Mouse (Mus musculus) hindbrain, embryonic 16.5 days (tissue): ENCODE results near the gene Rtkn. TPM values are rescaled to one million over a fixed set of nuclear protein-coding genes. Genes with fewer than 3 reads are reported as not detected.
A peak's percentile ranks its signal among the peaks of the same experiment; 100 is the strongest.

Experiments used
- ATAC-seq: fragments of 200-750 bp; cut with Nextera tagmentation; 2 replicates; pipeline ENCODE4 v1.8.0; 2017; ENCODE audit warnings: moderate TSS enrichment, moderate library complexity
- H3K27ac ChIP-seq: fragments of 300-500 bp; sonication (generic); 2 replicates; pipeline ENCODE4 v1.5.1; 2014; ENCODE audit warnings: low read depth, mild to moderate bottlenecking, control low read depth, low read length, moderate library complexity
- H3K27me3 ChIP-seq: fragments of 300-500 bp; sonication (generic); replicated peaks from 2 replicates; pipeline ENCODE4 v1.6.1; 2014; ENCODE audit warnings: low read length; ENCODE audit not compliant: control insufficient read depth, insufficient read depth
- H3K36me3 ChIP-seq: fragments of 300-500 bp; sonication (generic); 2 replicates; pipeline ENCODE4 v1.6.1; 2014; ENCODE audit warnings: mild to moderate bottlenecking, low read length, moderate library complexity, mixed read lengths; ENCODE audit not compliant: control insufficient read depth, insufficient read depth
- H3K4me1 ChIP-seq: fragments of 300-500 bp; sonication (generic); 2 replicates; pipeline ENCODE4 v1.6.1; 2014; ENCODE audit warnings: low read depth, low read length; ENCODE audit not compliant: control insufficient read depth, insufficient read depth
- H3K4me2 ChIP-seq: fragments of 300-500 bp; sonication (generic); 2 replicates; pipeline ENCODE4 v1.6.1; 2014; ENCODE audit warnings: mild to moderate bottlenecking, low read length, control low read depth, moderate library complexity
- H3K4me3 ChIP-seq: fragments of 300-500 bp; sonication (generic); 2 replicates; pipeline ENCODE4 v1.5.1; 2014; ENCODE audit warnings: mild to moderate bottlenecking, low read length, control low read depth, moderate library complexity
- H3K9ac ChIP-seq: fragments of 300-500 bp; sonication (generic); 2 replicates; pipeline ENCODE4 v1.6.1; 2014; ENCODE audit warnings: low read depth, mild to moderate bottlenecking, control low read depth, low read length, moderate library complexity
- H3K9me3 ChIP-seq: fragments of 300-500 bp; sonication (generic); 2 replicates; pipeline ENCODE4 v1.6.1; 2014; ENCODE audit warnings: mild to moderate bottlenecking, low read length, moderate library complexity; ENCODE audit not compliant: control insufficient read depth
- WGBS: fragments of 180-500 bp; shearing (Covaris S2); extraction: QIAGEN DNeasy Blood & Tissue Kit; methylation state at CpG from one replicate; pipeline ENCODE4 v1.1.7; 2014; 5-methylcytosine and 5-hydroxymethylcytosine counted together
- polyA plus RNA-seq: library from polyadenylated mRNA; unstranded; fragments of >200 nt; fragmentation: Nextera tagmentation; extraction: Ambion mirVana; gene quantifications from 2 replicates; pipeline ENCODE4 v1.2.1, GENCODE M21; 2015

The Rtkn gene
- polyA plus RNA-seq: 18.9 and 20.3 TPM in 2 replicates

DNA sequence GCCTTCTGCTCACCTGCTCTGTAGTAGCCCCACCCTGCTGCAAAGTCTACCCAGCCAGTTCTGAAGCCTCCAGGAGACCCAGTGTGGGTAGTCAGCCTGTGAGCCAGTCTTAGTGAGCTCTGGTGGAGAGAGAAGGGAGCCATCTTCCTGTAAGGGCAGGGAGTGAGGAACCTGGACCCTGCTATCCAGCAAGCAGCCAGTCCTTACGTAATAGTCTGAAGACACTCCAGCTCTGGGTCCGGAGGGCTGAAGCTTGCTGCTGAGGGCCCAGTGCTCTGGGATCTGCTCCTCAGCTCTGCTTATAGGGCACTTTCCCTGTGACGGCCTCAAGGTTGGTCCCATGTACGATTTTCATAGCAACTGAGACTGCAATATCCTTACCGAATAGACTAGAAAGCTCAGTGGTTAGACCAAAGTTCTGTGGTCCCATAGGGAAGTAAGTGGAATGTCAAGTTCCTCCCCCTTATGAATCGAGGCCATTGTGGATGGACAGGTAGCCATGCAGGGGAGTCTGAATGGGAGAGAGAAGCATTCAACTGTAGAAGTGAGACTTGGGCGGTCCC lies at the start of gene Rtkn:
Gene Rtkn, plus strand, starts transcription at position 513 of the 563 bp plus-strand sequence.
- H3K27ac ChIP-seq: no peak within 1 kb of the TSS
- H3K9me3 ChIP-seq: no peaks in the 10 kb centered on the region
- peaks cover 8% of the 10 kb centered on the region; the same call in 1 of the 2 replicates for H3K27me3 ChIP-seq
- H3K4me2 ChIP-seq: peak within 1 kb of the TSS; percentile 54
- no peak for ATAC-seq
- 0 out of 2 replicates have a peak within 1 kb of the TSS, but pooled peaks have one; percentile 41 for H3K9ac ChIP-seq
- 52% methylated on average over 7 of the region's 7 CpGs for WGBS
- peak within 1 kb of the TSS; percentile 26 for H3K4me3 ChIP-seq
- H3K36me3 ChIP-seq: no peaks in the 10 kb centered on the region
- peaks cover 12% of the 10 kb centered on the region; the same call in 1 of the 2 replicates for H3K4me1 ChIP-seq

DNA sequence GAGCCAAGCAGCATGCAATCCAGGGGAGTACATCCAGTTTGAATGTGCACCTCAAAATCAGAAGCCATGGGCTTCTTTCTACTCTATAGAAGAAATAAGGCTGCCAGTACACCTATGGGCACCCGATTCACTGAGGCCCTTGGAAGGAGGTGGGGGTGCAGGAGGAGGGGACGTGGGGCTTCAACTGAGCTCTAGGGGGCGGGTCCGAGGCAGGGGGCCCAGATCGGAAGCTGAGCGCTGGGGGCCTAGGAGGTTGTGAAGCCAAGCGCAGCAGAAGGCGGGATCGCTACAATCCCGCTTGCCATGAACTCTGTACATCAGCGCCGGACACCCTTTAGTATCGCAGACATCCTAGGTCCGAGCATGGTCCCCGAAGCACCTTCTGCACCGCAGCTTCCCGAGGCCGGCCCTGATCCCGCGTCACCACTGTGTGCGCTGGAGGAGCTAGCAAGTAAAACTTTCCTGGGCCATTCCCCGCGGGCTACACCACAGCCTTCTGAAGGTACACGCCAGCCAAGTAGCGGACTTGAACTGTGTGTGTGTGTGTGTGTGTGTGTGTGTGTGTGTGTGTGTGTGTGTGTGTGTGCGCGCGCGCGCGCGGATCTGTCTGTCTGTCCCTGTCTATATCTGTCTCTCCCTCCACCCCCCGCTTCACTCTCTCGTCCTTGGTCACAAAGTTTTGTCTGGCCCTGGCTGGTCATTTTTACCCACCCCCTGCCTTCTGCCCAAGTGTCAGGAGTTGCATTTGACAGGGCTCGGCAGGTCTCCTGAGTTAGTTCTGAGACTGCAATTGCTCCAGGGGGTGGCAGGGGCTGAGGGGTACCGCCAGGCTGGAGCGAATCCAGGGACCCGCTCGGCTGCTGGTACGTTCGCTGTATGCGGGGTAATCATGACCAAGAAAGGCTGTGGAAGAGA lies 48.9 kb upstream of the Rtkn start, which contains the start of gene Lbx2:
Gene Lbx2, plus strand, starts transcription at position 247 of the 915 bp plus-strand sequence.
- Histone ChIP-seq H3K4me3 (no peak within 1 kb of the TSS), H3K9ac (no peak within 1 kb of the TSS; the same call in 1 of the 2 replicates), H3K27ac (no peak within 1 kb of the TSS), H3K4me1 (peaks cover 4% of the 10 kb centered on the region; the same call in 1 of the 2 replicates), H3K4me2 (no peak within 1 kb of the TSS; the same call in 1 of the 2 replicates), H3K36me3 (peaks cover 3% of the 10 kb centered on the region; the same call in 1 of the 2 replicates), H3K9me3 (no peaks in the 10 kb centered on the region), H3K27me3 (peaks cover 75% of the 10 kb centered on the region)
- no peak for ATAC-seq
- 5% methylated on average over 42 of the region's 42 CpGs for WGBS

DNA sequence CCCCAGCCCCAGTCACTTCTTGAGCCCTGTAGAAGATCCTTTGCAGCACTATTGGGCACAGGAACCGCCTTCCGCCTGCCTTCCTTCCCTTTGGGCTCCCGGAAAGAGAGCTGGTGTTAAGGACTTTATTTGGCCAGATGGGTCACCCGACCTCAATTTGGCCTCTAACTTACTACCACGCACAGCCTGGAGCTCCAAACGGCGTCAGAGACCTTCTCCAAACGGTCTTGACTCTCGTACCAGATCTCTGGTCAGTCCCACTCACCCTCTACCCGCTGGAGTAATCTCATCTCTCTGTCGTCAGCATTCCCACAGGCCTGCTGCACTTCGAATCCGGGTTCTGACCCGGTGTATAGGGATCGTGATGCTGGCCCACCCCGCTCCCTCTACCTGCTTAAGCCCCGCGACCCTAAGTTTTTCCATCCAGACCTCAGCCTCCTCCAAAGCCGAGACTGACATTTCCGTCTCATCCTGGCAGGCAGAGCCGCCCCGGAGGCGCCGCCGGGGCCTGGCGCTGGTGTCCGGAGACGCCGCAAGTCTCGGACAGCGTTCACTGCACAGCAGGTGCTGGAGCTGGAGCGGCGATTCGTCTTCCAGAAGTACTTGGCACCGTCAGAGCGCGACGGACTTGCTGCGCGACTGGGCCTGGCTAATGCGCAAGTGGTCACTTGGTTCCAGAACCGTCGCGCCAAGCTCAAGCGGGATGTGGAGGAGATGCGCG lies 47.9 kb upstream of the Rtkn start:
- Histone ChIP-seq H3K9ac (no peak overlapping the region), H3K27ac (no peak overlapping the region), H3K4me1 (peaks cover 4% of the 10 kb centered on the region; the same call in 1 of the 2 replicates), H3K27me3 (peaks cover 74% of the 10 kb centered on the region), H3K36me3 (no peaks in the 10 kb centered on the region; the same call in 1 of the 2 replicates), H3K9me3 (no peaks in the 10 kb centered on the region), H3K4me3 (peak overlapping the region; percentile 20), H3K4me2 (peak overlapping the region; percentile 46)
- no peak for ATAC-seq
- WGBS: under 1% methylated on average over 45 of the region's 47 CpGs

DNA sequence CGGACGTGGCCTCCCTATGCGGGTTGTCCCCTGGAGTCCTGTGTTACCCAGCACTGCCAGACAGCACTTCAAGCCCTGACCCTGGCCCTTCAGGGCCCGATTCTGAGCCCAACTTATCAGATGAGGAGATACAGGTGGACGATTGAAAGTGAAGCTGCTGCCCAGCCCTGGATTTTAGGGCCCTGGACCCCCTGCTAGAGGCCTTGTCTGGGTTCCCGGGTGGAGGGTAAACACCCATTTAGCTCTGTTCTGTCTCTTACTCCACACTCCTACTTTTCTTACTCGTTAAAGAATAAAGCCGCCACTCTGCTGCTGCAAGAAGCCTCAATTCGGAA lies 47.4 kb upstream of the Rtkn start:
- peaks cover 69% of the 10 kb centered on the region for H3K27me3 ChIP-seq
- no peaks in the 10 kb centered on the region for H3K36me3 ChIP-seq
- peak overlapping the region; percentile 20; the same call in 1 of the 2 replicates for H3K4me3 ChIP-seq
- peak overlapping the region; percentile 46 for H3K4me2 ChIP-seq
- H3K27ac ChIP-seq: no peak overlapping the region
- ATAC-seq: no peak
- peaks cover 4% of the 10 kb centered on the region; the same call in 1 of the 2 replicates for H3K4me1 ChIP-seq
- 4% methylated on average over 9 of the region's 9 CpGs for WGBS
- no peak overlapping the region for H3K9ac ChIP-seq
- no peaks in the 10 kb centered on the region for H3K9me3 ChIP-seq

DNA sequence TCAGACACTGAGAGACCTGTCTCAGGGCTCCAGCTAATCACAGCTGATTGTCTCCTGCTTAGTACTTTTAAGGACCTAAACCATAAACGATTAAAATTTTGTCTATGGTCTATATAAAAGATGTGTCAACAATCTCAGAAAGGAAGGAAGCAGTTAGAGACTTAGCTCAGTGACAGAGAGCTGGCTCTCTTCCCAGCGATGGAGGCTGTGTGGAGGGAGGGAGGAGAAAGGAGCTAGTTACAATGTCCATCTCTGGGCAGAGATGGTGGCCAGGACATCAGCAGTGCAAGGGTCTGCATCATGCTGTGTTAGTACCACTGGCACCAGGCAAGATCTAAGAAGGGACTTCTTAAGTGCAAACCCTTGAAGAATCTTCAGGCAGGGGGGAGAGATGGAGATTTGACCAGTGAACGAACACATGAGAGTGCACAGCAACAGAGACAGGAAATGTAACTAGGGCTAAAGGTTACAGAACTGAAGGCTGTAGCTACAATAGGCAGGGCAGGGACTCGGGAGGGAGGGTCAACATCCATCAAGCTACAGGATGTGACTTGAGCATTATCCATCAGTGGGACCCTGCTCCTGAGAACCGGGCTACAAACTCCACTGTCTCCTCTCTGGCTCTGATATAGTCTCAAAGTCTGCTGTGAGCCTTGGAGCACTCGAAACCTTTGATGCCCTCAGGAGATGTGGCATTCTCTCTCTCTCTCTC lies 42.7 kb upstream of the Rtkn start:
- Histone ChIP-seq H3K9me3 (no peaks in the 10 kb centered on the region), H3K27me3 (peaks cover 31% of the 10 kb centered on the region), H3K4me1 (peaks cover 1% of the 10 kb centered on the region; the same call in 1 of the 2 replicates), H3K4me2 (no peak overlapping the region), H3K9ac (no peak overlapping the region), H3K36me3 (no peaks in the 10 kb centered on the region), H3K4me3 (no peak overlapping the region), H3K27ac (no peak overlapping the region)
- ATAC-seq: no peak
- 43% methylated on average over 6 of the region's 6 CpGs for WGBS

DNA sequence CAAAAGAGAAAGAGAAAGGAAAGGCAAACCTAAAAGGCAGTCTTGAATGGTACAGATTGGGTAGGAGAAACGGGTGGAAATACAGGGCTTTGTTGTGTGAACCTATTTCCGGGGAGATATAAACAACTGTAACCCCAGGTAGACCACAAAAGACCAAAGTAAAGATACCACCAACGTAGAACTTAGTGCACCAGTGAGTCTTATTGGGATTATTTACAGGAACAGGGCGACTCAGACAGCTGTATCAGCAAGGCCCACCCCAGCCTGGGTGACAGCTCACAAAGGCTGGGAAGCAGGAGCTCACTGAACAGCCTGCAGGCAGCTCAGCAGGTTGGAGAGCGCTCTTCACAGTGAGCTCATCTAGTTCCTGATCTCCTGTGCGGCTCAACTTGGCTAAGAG lies 39.3 kb upstream of the Rtkn start:
- Histone ChIP-seq H3K4me1 (no peaks in the 10 kb centered on the region), H3K9me3 (no peaks in the 10 kb centered on the region), H3K9ac (no peak overlapping the region), H3K36me3 (no peaks in the 10 kb centered on the region), H3K27me3 (peaks cover 4% of the 10 kb centered on the region; the same call in 1 of the 2 replicates), H3K4me2 (no peak overlapping the region), H3K27ac (no peak overlapping the region), H3K4me3 (no peak overlapping the region)
- ATAC-seq: no peak
- WGBS: 38% methylated on average over 6 of the region's 6 CpGs

DNA sequence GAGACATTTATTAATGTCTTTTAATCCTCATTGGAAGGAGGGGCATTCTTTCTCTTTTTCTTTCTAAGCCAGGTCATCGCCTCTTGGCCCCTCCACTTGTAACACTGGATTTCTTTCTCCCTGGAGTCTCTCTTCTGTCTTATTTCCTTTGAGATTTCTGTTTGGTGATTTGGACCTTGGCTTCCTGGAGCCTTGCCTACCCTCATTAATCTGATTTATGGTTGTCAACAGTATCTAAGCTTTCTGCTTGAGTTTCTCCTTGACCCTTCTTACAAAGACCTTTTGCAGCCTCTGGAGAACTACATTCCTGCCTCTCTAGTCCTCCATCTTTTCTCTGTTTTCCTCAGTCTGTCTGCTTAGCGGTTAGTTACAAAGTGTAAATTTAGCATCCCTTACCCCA lies 36.9 kb upstream of the Rtkn start:
- H3K4me1 ChIP-seq: peaks cover 11% of the 10 kb centered on the region
- no peak for ATAC-seq
- H3K9ac ChIP-seq: no peak overlapping the region
- no peaks in the 10 kb centered on the region for H3K9me3 ChIP-seq
- no peak overlapping the region for H3K27ac ChIP-seq
- no peaks in the 10 kb centered on the region for H3K36me3 ChIP-seq
- 65% methylated on average over 2 of the region's 2 CpGs for WGBS
- H3K4me3 ChIP-seq: no peak overlapping the region
- no peak overlapping the region for H3K4me2 ChIP-seq
- peaks cover 2% of the 10 kb centered on the region; the same call in 1 of the 2 replicates for H3K27me3 ChIP-seq

DNA sequence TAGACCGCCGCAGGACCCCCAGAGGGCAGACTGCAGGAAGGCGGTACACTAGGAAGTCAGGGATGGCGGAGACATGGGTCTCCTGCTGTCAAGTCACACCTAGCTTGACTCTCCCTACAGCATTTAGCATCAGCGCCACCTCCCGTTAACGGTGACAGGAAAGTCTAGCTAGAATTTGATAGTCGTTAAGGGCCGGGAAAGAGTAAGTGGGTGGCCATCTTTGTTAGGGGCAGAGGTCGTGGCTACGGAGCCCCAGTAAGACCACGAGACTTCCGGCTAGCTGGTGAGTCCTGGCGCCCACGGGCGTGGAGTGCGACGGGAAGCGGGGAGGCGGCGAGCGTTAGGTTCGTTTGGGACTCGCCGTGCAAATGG lies 34.0 kb upstream of the Rtkn start, which contains the start of the genes Ccdc142 and Gm42688:
Gene Ccdc142, plus strand, starts transcription at position 286 of the 372 bp plus-strand sequence.
Gene Gm42688, plus strand, starts transcription at position 302 of the 372 bp plus-strand sequence.
- WGBS: under 1% methylated on average over 25 of the region's 25 CpGs
- H3K9me3 ChIP-seq: no peaks in the 10 kb centered on the region
- H3K9ac ChIP-seq: peak within 1 kb of the TSS; percentile 78
- peaks cover 2% of the 10 kb centered on the region; the same call in 1 of the 2 replicates for H3K27me3 ChIP-seq
- peak; percentile 92 for ATAC-seq
- H3K36me3 ChIP-seq: no peaks in the 10 kb centered on the region
- peak within 1 kb of the TSS; percentile 70 for H3K4me3 ChIP-seq
- H3K4me1 ChIP-seq: peaks cover 13% of the 10 kb centered on the region
- peak within 1 kb of the TSS; percentile 69 for H3K4me2 ChIP-seq
- H3K27ac ChIP-seq: peak within 1 kb of the TSS; percentile 84
